Mouse (Mus musculus) fibroblast of lung, adult 2 months (primary cell): ENCODE measurements around the gene Lipa.

Source experiments
- DNase-seq: peaks from one replicate; pipeline ENCODE4 v3.0.0-alpha.2; 2011; ENCODE audit warnings: low read depth

Lipa gene

GRCm38 (mm10) chr19:34468216-34468615 lies 59.1 kb downstream of the Lipa start:
- DNase-seq = no peak

GRCm38 (mm10) chr19:34464453-34464852 lies 62.8 kb downstream of the Lipa start:
- no peak for DNase-seq

DNA sequence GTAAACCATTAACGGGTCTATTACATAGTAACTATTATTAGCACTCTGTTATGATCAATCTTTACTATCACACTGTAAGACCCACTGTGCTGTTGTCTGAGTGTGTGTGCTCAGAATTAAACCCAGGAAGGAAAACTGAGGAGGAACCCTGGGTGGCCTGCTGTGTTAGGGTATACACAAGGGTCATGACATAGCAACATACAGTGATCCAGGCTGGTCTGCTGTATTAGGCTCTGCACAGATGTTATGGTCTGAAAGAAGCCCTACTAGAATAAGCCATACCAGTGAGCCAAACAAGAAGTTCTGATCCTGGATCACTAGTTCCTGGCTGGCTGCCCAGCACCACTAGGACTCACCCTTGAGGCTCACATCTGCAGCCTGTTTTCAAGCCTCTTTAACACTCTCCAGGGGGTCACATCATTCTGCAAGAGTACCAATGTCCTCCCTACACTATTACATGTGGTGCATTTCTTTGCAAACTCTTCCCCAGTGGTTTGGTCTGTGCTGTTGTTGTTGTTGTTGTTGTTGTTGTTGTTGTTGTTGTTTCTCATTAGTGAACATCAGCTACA lies 65.7 kb downstream of the Lipa start:
- no peak for DNase-seq

DNA sequence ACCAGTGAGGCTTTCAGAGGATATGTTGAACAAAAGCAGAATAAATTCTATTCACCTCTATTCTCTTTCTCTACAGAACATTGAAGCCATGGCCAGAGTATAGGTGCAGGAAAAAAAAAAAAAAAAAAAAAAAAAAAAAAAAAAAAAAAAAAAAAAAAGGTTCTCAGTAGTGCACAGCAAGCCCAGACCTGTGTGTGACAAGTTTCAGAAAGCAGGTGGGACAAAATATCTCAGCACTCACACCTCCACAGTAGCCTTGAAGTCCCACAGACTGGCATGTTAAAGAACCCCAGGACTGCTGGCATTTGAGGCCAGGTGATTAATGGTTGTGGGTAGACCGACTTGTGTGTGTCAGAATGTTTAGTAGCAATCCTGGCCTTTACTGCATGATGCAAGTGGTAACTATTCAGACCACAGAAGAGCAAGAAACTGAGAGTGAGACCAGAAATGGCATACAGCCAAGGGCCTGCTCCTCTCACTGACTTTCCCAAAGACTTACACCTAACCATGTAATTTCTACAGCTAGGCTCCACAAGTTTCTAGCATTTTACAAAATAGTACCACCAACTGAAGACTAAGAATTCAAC lies 76.4 kb downstream of the Lipa start:
- DNase-seq = peak; percentile 79

DNA sequence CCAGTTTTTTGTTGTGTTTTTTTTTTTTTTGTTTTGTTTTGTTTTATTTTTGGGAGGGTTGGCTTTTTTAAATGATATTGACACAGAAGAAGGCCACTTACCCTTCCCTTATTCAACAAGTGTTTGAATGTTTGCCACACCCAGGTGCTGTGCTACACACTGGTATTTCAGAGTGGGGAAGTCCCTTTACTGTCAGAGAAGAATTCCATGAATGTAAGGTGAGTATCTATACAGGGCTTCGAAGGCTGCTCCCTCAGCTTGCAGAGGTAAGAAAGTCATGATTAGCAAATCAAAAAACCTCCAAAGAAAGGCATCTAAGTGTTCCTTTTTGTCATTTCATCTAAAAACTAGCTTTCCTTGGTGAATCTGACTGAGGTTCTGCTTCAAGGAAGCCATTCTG lies 78.4 kb downstream of the Lipa start:
- DNase-seq = no peak

DNA sequence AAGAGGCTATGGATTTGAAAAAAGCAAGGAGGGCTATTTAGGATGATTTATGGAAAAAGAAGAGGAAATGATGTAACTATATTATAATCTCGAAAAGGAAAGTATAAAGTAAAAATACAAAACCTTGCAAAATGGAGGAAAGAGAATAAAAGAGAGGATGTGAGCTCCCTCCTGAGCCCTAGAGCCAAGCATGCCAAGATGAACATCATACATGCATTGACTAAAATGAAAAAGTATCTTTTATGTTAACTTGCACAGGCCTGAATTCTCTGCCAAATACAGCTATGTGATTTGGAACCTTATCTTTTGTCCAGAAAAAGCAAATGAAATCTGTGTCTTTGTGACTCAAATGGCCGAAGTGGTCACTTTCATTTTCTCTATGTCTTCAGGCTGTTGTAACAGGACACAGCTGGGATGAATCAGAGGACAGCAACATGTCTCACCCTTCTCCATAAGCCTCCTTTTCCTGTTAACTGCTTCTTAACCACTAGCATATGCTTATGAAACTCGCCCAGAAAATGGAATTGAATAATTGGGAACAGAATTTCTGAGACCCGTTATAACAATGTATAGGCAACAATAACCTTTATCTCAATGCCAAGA lies 81.8 kb downstream of the Lipa start:
- DNase-seq = no peak

DNA sequence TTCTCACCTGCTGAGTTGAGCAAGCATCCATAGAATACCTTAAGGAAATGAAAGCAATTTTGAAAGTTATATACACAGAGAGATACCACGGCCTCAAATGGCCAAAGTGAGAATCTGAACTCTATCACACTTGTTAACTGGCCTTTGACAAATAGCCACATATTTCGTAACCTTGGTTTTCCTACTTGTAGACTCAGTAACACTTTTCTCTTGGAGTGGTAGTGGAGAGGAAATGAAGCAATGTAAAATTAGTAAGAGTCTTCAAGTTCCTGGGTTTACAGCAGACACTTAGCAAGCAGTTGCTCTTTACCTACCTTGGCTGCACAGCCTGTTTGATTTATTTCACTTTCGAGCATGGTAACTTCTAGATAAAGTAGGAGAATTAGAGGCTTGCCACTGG lies 82.5 kb downstream of the Lipa start:
- DNase-seq = no peak
